Mouse (Mus musculus): ENCODE results near the gene Prpf8. TPM values are rescaled to one million over a fixed set of nuclear protein-coding genes. Genes with fewer than 3 reads are reported as not detected.
"Not testable (repeated sequence)": the region's sequence is repeated elsewhere in the genome, so short reads cannot be mapped to it uniquely, and the experiment has no call there.

Prpf8 gene
- polyA plus RNA-seq, 1 experiment from 2014 or later, result 15.8 TPM

DNA sequence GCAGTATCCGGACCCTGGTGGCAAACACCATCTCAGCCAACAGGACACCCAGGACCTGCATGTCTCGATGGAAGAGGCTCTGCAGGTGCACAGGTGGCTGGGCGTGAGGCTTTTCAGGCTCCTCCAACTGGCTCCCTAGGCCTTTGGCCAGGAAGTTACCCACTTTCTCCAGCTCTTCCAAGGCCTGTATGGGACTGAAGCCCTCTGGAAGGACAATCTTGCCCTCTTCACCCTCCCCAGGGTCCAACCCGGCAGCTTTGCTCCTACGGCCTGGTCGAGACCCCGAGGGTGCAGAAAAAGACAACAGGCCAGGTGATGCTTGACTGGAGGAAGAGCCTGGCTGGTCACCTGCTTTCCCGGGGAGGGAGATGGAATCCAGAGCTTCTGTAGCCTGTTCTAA lies 34.5 kb upstream of the Prpf8 start:
- Histone ChIP-seq H3K4me2 (replicated peaks; ENCODE audit: low read depth) (no peak overlapping the region), H3K9me3 (ENCODE audit: control insufficient read depth, low read length) (no peaks in the 10 kb centered on the region), H3K4me3 (ENCODE audit: low read depth, low read length) (no peak overlapping the region), H3K4me1 (replicated peaks; ENCODE audit: control insufficient read depth, insufficient read depth) (peaks cover 9% of the 10 kb centered on the region; the same call in 1 of the 2 replicates), H3K27ac (replicated peaks) (no peak overlapping the region), H3K36me3 (ENCODE audit: control insufficient read depth, insufficient read depth, low read length) (peaks cover 21% of the 10 kb centered on the region), H3K27me3 (ENCODE audit: control insufficient read depth, insufficient read depth, low read length) (no peaks in the 10 kb centered on the region), H3K9ac (ENCODE audit: low read length) (no peak overlapping the region)
- DNase-seq (ENCODE audit: low spot score), result no peak
- 91% methylated on average over 8 of the region's 8 CpGs for WGBS
- ATAC-seq (ENCODE audit: low FRiP score, low TSS enrichment), result no peak
- TF ChIP-seq EP300 (optimal IDR thresholded peaks at IDR 0.05), result no peak
- no peak for TF ChIP-seq CTCF (IDR thresholded peaks at IDR 0.05; ENCODE audit: low read depth)

DNA sequence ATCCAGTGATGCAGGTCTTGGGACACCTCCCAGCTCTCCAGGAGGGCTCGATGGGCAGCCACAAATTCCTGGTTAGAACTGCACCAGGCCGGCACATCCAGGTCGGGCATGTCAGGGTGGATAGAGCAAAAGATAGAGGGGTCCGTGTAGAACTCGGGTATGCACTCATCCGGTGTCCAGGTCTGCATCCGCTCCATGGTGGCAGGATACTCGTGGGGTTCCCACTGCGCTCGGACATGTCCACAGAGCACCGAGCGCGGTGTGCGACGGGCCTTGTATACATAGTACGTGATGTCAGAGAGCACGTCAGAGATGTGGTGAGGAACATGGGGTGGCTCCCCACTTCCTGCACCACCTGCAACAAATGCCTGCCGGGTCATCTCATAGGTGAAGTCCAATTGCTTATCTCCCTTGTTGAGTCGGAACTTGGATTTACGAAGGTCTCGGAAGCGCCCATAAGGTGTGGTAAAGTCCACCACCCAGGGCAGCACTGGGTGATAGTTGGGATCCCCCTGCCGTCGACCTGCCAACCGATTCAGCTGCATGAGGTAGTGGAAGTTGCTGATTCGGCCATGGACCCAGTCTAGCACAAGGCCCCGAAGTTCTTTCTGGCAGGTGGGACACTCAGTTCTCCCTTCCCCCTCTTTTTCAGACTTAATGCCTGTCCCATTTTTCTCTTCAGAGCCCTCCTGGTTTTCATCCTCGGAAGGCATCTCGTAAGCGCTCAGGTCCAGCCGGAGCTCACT lies 33.6 kb upstream of the Prpf8 start:
- Histone ChIP-seq H3K36me3 (ENCODE audit: control insufficient read depth, insufficient read depth, low read length) (peaks cover 17% of the 10 kb centered on the region), H3K9ac (ENCODE audit: low read length) (no peak overlapping the region), H3K27me3 (ENCODE audit: control insufficient read depth, insufficient read depth, low read length) (no peaks in the 10 kb centered on the region), H3K4me2 (replicated peaks; ENCODE audit: low read depth) (no peak overlapping the region), H3K27ac (replicated peaks) (no peak overlapping the region), H3K9me3 (ENCODE audit: control insufficient read depth, low read length) (no peaks in the 10 kb centered on the region), H3K4me1 (replicated peaks; ENCODE audit: control insufficient read depth, insufficient read depth) (peaks cover 9% of the 10 kb centered on the region; the same call in 1 of the 2 replicates), H3K4me3 (ENCODE audit: low read depth, low read length) (no peak overlapping the region)
- ATAC-seq (ENCODE audit: low FRiP score, low TSS enrichment) (no peak), DNase-seq (ENCODE audit: low spot score) (no peak)
- 93% methylated on average over 31 of the region's 31 CpGs for WGBS
- TF ChIP-seq CTCF (IDR thresholded peaks at IDR 0.05; ENCODE audit: low read depth) (no peak), EP300 (optimal IDR thresholded peaks at IDR 0.05) (no peak)

DNA sequence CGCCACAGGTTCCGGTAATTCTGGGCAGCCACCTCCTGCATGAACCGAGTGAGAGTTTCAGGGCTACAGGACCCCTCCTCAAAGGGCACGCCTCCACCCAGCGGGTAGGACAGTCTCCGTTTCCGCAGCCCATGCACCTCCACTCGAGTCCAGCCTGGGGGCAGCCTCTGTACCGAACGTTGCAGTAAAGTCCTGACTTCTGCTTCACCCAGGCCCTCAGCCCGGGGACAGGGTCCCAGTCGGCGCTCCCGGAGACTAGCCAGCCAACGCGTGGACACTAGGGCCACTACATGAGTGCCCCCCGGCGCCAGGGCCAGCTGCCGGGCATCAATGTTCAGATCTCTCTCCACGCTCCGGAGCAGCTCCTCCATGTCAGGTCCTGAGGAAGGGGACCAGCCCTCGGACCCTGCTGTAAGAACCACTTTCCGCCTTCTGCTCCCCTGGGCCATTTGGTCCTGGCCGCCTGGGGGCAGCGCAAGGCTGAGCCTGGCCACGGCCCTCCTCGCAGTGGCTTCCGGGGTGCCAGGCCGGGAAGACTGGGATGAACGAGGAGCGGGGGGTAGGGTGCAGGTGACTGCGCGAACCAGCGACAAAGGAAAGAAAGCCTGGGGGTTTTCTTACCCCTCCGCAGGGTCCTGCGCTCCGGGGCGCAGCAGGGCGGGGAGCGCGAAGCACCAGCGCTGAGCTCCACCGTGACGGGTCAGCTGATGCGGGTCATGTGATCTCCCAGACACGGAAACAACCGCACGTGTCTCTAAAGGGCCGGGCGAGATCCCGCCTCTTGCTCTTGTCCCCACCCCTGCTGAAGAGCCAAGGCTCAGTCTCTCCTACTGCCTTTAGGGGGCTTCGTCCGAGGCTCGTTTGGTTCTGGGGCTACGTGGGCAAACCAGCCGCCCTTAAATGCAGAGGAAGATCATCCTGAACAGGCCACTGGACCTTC lies 32.4 kb upstream of the Prpf8 start, which contains the start of gene Wdr81:
Wdr81 (minus strand) TSS at position 727 of the 940 bp plus-strand sequence.
- Histone ChIP-seq H3K9ac (ENCODE audit: low read length) (peak within 1 kb of the TSS; percentile 71), H3K4me2 (replicated peaks; ENCODE audit: low read depth) (peak within 1 kb of the TSS; percentile 100), H3K27me3 (ENCODE audit: control insufficient read depth, insufficient read depth, low read length) (no peaks in the 10 kb centered on the region), H3K4me3 (ENCODE audit: low read depth, low read length) (peak within 1 kb of the TSS; percentile 53), H3K27ac (replicated peaks) (peak within 1 kb of the TSS; percentile 76), H3K4me1 (replicated peaks; ENCODE audit: control insufficient read depth, insufficient read depth) (peaks cover 9% of the 10 kb centered on the region; the same call in 1 of the 2 replicates), H3K9me3 (ENCODE audit: control insufficient read depth, low read length) (no peaks in the 10 kb centered on the region), H3K36me3 (ENCODE audit: control insufficient read depth, insufficient read depth, low read length) (peaks cover 4% of the 10 kb centered on the region; the same call in 1 of the 2 replicates)
- DNase-seq (ENCODE audit: low spot score) (peak; percentile 92), ATAC-seq (ENCODE audit: low FRiP score, low TSS enrichment) (peak; percentile 91)
- WGBS, result 2% methylated on average over 55 of the region's 56 CpGs
- TF ChIP-seq EP300 (optimal IDR thresholded peaks at IDR 0.05) (no peak), CTCF (IDR thresholded peaks at IDR 0.05; ENCODE audit: low read depth) (peak; percentile 74)

DNA sequence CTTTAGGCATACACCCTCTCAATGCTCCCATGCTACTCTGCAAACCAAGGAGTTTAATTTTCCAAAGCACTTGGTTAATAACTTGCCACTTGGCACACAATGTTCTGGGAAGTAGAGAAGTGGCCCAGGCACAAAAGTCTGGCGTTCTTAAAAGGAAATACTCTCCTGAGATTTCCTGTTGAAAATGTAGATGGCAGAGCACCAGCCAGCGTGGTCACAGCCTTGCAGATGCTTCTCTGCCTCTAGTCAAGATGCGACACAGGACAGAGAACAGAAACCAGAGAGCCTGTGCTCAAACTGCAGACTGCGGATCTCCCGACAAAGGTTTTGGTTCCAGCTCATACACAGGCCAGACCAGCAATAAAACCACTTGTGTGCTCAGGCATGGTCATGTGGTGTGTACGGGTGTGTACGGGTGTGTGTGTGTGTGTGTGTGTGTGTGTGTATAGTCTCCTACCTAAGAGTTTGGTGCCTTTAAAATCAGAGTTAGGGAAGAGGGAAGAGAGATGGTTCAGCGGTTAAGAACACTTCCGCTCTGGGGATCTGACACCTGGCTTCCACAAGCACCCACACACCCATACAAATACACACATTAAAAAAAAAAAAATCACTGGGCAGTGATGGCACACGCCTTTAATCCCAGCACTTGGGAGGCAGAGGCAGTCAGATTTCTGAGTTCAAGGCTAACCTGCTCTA lies 31.4 kb upstream of the Prpf8 start:
- Histone ChIP-seq H3K27me3 (ENCODE audit: control insufficient read depth, insufficient read depth, low read length) (no peaks in the 10 kb centered on the region), H3K9me3 (ENCODE audit: control insufficient read depth, low read length) (no peaks in the 10 kb centered on the region), H3K27ac (replicated peaks) (peak overlapping the region; percentile 76), H3K4me3 (ENCODE audit: low read depth, low read length) (peak overlapping the region; percentile 53; the same call in 1 of the 2 replicates), H3K36me3 (ENCODE audit: control insufficient read depth, insufficient read depth, low read length) (peaks cover 4% of the 10 kb centered on the region; the same call in 1 of the 2 replicates), H3K9ac (ENCODE audit: low read length) (peak overlapping the region; percentile 71; the same call in 1 of the 2 replicates), H3K4me1 (replicated peaks; ENCODE audit: control insufficient read depth, insufficient read depth) (peaks cover 13% of the 10 kb centered on the region), H3K4me2 (replicated peaks; ENCODE audit: low read depth) (peak overlapping the region; percentile 100)
- TF ChIP-seq EP300 (optimal IDR thresholded peaks at IDR 0.05) (no peak), CTCF (IDR thresholded peaks at IDR 0.05; ENCODE audit: low read depth) (no peak)
- 63% methylated on average over 10 of the region's 10 CpGs for WGBS
- DNase-seq (ENCODE audit: low spot score) (no peak), ATAC-seq (ENCODE audit: low FRiP score, low TSS enrichment) (no peak)

DNA sequence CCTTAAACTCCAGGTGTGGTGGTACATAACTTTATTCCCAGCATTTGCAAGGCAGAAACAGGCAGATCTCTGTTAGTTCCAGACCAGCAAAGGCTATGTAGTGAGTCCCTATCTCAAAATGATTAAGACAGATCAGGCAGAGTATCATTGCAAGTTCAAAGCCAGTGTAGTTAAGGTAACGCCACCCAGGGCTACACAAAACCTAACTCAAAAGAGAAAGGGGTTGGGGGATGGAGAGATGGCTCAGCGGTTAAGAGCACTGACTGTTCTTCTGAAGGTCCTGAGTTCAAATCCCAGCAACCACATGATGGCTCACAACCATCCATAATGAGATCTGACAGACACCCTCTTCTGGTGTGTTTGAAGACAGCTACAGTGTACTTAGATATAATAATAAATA lies 30.6 kb upstream of the Prpf8 start:
- not testable (repeated sequence) for ATAC-seq (ENCODE audit: low FRiP score, low TSS enrichment); H3K4me2 ChIP-seq (replicated peaks; ENCODE audit: low read depth); DNase-seq (ENCODE audit: low spot score); H3K27me3 ChIP-seq (ENCODE audit: control insufficient read depth, insufficient read depth, low read length); H3K36me3 ChIP-seq (ENCODE audit: control insufficient read depth, insufficient read depth, low read length); H3K27ac ChIP-seq (replicated peaks); H3K9me3 ChIP-seq (ENCODE audit: control insufficient read depth, low read length); H3K4me3 ChIP-seq (ENCODE audit: low read depth, low read length); H3K9ac ChIP-seq (ENCODE audit: low read length)
- WGBS, result 95% methylated on average over 2 of the region's 2 CpGs
- H3K4me1 ChIP-seq (replicated peaks; ENCODE audit: control insufficient read depth, insufficient read depth), result peaks cover 13% of the 10 kb centered on the region
